Mouse (Mus musculus): Measurements from ENCODE around the gene Eci2.

DNA sequence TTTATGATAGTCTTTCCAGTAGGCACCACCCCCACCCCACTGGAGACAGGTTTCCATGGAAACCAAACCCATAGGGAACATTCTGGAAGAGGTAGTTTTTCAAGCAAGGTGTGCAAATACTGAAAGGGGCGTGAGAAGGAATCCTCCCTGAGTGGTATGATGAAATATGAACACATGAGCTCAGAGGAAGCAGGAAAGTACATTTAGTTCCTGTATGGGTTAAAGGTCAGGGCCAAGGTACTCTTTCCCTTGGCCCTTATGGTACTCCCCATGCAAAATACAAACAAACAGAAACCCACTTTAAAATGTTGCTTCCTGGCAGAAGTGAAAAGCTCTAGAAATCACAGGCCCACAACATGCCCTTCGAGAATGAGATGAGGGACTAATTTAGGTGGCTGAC is 39.1 kb upstream of the Eci2 start:
- TF ChIP-seq CTCF (IDR thresholded peaks at IDR 0.05) (no peak), POLR2A (IDR thresholded peaks at IDR 0.05; ENCODE audit: insufficient read depth, low read depth, low read length) (no peak)
